Mouse (Mus musculus): Measurements from ENCODE around the gene Atp13a1. TPM values are rescaled to one million over a fixed set of nuclear protein-coding genes. Genes with fewer than 3 reads are reported as not detected.

Atp13a1 gene
- total RNA-seq, 2 experiments from 2014 or later = 20.7 TPM

- intact Hi-C loops (cut with DNase I) = loop anchor here (2.0 kb wide), 1 partner anchor 26 kb away; no protein-coding TSS in a partner anchor
- no peak for DNase-seq
Observed at GRCm38 (mm10) chr8:69837057-69837682, 46.2 kb downstream of the Atp13a1 start.

DNA sequence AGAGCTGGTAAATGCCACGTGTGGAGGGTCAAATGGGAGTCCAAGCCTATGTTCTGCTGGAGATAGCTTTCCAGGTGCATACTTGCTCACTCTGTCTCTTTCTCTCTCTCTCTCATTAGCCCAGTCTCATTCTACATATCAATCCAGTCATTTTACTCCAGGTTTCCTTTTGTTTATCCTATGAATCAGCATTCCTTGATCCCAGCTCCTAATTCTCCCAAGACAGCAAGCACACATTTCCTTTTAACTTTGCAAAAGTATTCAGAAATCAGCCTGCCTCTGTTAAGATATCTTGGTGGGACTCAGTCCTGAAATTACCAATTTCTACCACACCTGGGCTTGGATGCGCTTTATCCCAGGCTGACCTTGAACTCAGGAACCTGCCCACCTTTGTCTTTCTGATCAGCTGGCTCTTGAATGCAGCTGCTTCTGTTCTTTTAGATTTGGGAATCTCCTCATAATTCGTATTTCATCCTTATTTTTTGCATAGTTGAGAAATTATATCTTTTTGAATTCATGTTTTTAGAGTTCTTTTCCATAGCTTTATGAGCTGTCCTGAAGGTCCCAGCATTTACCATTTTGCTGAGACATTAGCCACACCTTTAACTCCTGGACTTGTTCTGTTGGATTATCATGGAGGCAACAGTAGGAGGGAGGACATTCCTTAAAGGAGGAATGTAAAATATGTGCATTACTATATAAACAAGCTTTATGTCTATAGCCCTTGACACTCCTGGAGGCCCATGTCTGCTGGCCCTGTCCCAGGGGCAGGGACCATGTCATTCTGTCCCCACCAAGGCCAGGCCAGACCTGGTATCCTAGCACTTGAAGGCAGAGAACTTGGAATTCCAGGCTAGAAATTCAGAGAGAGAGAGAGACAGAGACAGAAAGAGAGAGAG, 56.5 kb downstream of the Atp13a1 start:
- intact Hi-C loops (cut with DNase I) = no loop called here
- DNase-seq = no peak

DNA sequence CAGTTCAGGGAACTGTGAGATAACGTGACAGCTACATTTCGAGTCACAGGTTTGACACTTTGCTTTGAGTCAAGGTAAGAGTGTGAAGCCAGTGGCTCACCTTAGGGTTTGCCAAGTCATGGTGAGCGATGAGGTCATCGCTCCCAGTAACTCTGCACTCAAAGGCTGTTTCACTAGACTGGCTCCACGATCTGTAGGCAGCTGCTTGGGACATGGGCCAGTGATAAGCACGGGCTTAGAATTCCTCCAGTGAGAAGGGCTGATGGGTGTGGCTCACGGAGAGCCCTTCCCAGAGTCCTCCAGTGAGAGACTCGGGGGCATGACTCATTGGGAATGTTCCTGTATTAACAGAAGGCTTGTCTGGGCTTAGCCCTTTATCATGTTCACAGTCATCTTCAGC, 58.0 kb downstream of the Atp13a1 start:
- intact Hi-C loops (cut with DNase I) = no loop called here
- peak; percentile 77 for DNase-seq

DNA sequence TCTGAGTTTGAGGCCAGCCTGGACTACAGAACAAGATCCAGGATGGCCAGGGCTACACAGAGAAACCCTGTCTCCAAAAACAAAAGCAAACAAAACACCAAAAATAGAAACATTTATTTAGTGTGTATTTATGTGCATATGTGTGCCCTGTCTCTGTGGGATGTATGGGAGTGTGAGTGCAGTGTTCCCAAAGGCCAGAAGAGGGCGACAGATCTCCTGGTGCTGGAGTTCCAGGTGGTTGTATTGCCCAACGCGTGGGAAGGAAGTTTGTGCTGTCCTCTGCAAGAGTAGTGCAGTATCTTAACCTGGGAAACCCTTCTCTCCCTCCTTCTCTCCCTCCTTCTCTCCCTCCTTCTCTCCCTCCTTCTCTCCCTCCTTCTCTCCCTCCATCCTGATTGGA, 58.9 kb downstream of the Atp13a1 start:
- intact Hi-C loops (cut with DNase I) = no loop called here
- DNase-seq = no peak

- no peak for DNase-seq
Observed at GRCm38 (mm10) chr8:69850926-69851506, 60.1 kb downstream of the Atp13a1 start.

GRCm38 (mm10) chr8:69853869-69854268, 62.9 kb downstream of the Atp13a1 start:
- no peak for DNase-seq
- intact Hi-C loops (cut with DNase I) = no loop called here

More at GRCm38 (mm10) chr8:69850926-69851506, 60.1 kb downstream of the Atp13a1 start:
- intact Hi-C loops (cut with DNase I) = no loop called here

Other genes with a start within 250 kb of the Atp13a1 start
- gene Zfp868, start 165.6 kb upstream of the Atp13a1 start, total RNA-seq (2021) = 10 to 100 TPM; 10.2 to 10.7 TPM
- gene Zfp964, start 136.7 kb upstream of the Atp13a1 start, total RNA-seq (2021) = 1 to 10 TPM; 1.2 to 1.8 TPM
- 10 to 100 TPM; 14.1 to 15.5 TPM for gene Zfp869, start 80.4 kb upstream of the Atp13a1 start, total RNA-seq (2021)
- 1 to 10 TPM; 2.9 to 3.2 TPM for gene Zfp963, start 41.2 kb upstream of the Atp13a1 start, total RNA-seq (2021)
- 1 to 10 TPM; 4.5 to 5.4 TPM for gene Gm20422, start 16.3 kb upstream of the Atp13a1 start, total RNA-seq (2021)
- gene Zfp866, start within 50 bp of the Atp13a1 start, total RNA-seq (2021) = 10 to 100 TPM; 16.5 to 21.2 TPM
- gene Gmip, start 17.5 kb downstream of the Atp13a1 start, total RNA-seq (2021) = 1 to 10 TPM; 6.4 to 8.6 TPM
- gene Lpar2, start 31.3 kb downstream of the Atp13a1 start, total RNA-seq (2021) = under 1 TPM; 0.55 to 0.57 TPM
- gene Pbx4, start 41.3 kb downstream of the Atp13a1 start, total RNA-seq (2021) = 1 to 10 TPM in 1 of 2 experiments, under 1 TPM in 1; 0.65 to 1.2 TPM
- gene Cilp2, start 96.5 kb downstream of the Atp13a1 start, total RNA-seq (2021) = 1 to 10 TPM; 1.2 to 1.3 TPM
- under 1 TPM; 0.25 to 0.31 TPM for gene Tssk6, start 111.0 kb downstream of the Atp13a1 start, total RNA-seq (2021)
- gene Ndufa13, start 111.4 kb downstream of the Atp13a1 start, total RNA-seq (2021) = 100 to 1,000 TPM; 376 to 397 TPM
- gene Yjefn3, start 111.5 kb downstream of the Atp13a1 start, total RNA-seq (2021) = 10 to 100 TPM in 1 of 2 experiments, 1 to 10 TPM in 1; 9.1 to 10.1 TPM
- gene Gatad2a, start 205.2 kb downstream of the Atp13a1 start, total RNA-seq (2021) = 10 to 100 TPM; 62.1 to 63.1 TPM

All from heart, postnatal 10 days (tissue).